Mouse (Mus musculus): ENCODE results near the gene Degs1.

The Degs1 gene

DNA sequence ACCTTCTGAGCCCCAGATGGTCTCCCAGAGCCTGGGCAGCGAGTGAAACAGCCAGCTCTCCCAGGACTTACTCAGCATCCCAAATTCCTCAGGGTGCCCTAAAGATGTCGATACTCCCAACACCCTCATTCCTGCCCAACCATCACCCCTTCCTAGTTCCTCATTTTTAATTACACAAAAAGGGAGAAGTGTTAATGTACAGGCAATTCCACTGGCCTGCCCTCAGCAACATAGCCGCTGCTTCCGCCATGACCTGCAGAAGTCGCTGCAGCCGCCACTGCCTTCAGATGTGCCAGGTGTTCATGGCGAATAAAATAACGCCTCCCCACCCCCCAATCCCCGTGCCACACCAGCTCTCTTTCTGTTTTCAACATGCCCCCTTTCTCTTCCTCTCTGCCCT, 56.3 kb downstream of the Degs1 start:
- no peak for DNase-seq (ENCODE audit: low spot score in 2 of 2)
